Mouse (Mus musculus) midbrain, embryonic 14.5 days (tissue): ENCODE results near the gene Ext2. TPM values are rescaled to one million over a fixed set of nuclear protein-coding genes. Genes with fewer than 3 reads are reported as not detected.

Experiments used
- ATAC-seq: fragments of 200-750 bp; cut with Nextera tagmentation; 2 replicates; pipeline ENCODE4 v1.8.0; 2017; ENCODE audit warnings: moderate number of reproducible peaks, moderate library complexity; ENCODE audit not compliant: low FRiP score, low TSS enrichment
- DNase-seq: peaks from one replicate; pipeline ENCODE4 v3.0.0-alpha.2; 2015
- H3K27ac ChIP-seq: fragments of 300-500 bp; sonication (generic); replicated peaks from 2 replicates; pipeline ENCODE4 v1.5.1; 2014; ENCODE audit warnings: mild to moderate bottlenecking, low read depth, low read length, moderate library complexity
- H3K27me3 ChIP-seq: fragments of 300-500 bp; sonication (generic); 2 replicates; pipeline ENCODE4 v1.6.1; 2014; ENCODE audit warnings: low read length, control low read depth, mixed read lengths; ENCODE audit not compliant: control insufficient read depth, insufficient read depth
- H3K36me3 ChIP-seq: fragments of 300-500 bp; sonication (generic); 2 replicates; pipeline ENCODE4 v1.6.1; 2014; ENCODE audit warnings: low read length, control low read depth; ENCODE audit not compliant: control insufficient read depth, insufficient read depth
- H3K4me1 ChIP-seq: fragments of 300-500 bp; sonication (generic); 2 replicates; pipeline ENCODE4 v1.6.1; 2014; ENCODE audit warnings: mild to moderate bottlenecking, antibody characterized with exemption, low read length, control low read depth; ENCODE audit not compliant: control insufficient read depth, insufficient read depth
- H3K4me2 ChIP-seq: fragments of 300-500 bp; sonication (generic); 2 replicates; pipeline ENCODE4 v1.6.1; 2014; ENCODE audit warnings: mild to moderate bottlenecking, low read length, moderate library complexity
- H3K4me3 ChIP-seq: fragments of 300-500 bp; sonication (generic); replicated peaks from 2 replicates; pipeline ENCODE4 v1.5.1; 2014; ENCODE audit warnings: low read depth, low read length
- H3K9ac ChIP-seq: fragments of 300-500 bp; sonication (generic); replicated peaks from 2 replicates; pipeline ENCODE4 v1.6.1; 2014; ENCODE audit warnings: mild to moderate bottlenecking, low read length, moderate library complexity
- H3K9me3 ChIP-seq: fragments of 300-500 bp; sonication (generic); 2 replicates; pipeline ENCODE4 v1.6.1; 2016; ENCODE audit warnings: low read length, control low read depth, mixed read lengths; ENCODE audit not compliant: control insufficient read depth
- WGBS: fragments of 180-500 bp; shearing (Covaris S2); extraction: QIAGEN DNeasy Blood & Tissue Kit; methylation state at CpG from one replicate; pipeline ENCODE4 v1.1.7; 2014; 5-methylcytosine and 5-hydroxymethylcytosine counted together
- polyA plus RNA-seq: library from polyadenylated mRNA; unstranded; fragments of >200 nt; fragmentation: Nextera tagmentation; extraction: Ambion mirVana; gene quantifications from 2 replicates; pipeline ENCODE4 v1.2.1, GENCODE M21; 2014

The Ext2 gene
- polyA plus RNA-seq, 1 experiment from 2014 or later, result 69.9 TPM

- Histone ChIP-seq H3K36me3 (no peaks in the 10 kb centered on the region), H3K27ac (no peak overlapping the region), H3K9me3 (no peaks in the 10 kb centered on the region), H3K4me3 (no peak overlapping the region), H3K4me1 (peaks cover 11% of the 10 kb centered on the region), H3K9ac (no peak overlapping the region), H3K4me2 (no peak overlapping the region), H3K27me3 (peaks cover 93% of the 10 kb centered on the region)
- DNase-seq (peak; percentile 17), ATAC-seq (no peak)
- 6% methylated on average over 10 of the region's 10 CpGs for WGBS
Measured at GRCm38 (mm10) chr2:93645197-93645596, 177.2 kb downstream of the Ext2 start.

GRCm38 (mm10) chr2:93644731-93645130, 177.6 kb downstream of the Ext2 start:
- no peak overlapping the region for H3K4me3 ChIP-seq
- no peak overlapping the region for H3K4me2 ChIP-seq
- WGBS, result 10% methylated on average over 6 of the region's 6 CpGs
- DNase-seq, result no peak
- H3K9me3 ChIP-seq, result no peaks in the 10 kb centered on the region
- H3K9ac ChIP-seq, result no peak overlapping the region
- H3K4me1 ChIP-seq, result peaks cover 11% of the 10 kb centered on the region
- H3K27ac ChIP-seq, result no peak overlapping the region
- ATAC-seq, result no peak
- no peaks in the 10 kb centered on the region for H3K36me3 ChIP-seq
- peaks cover 94% of the 10 kb centered on the region for H3K27me3 ChIP-seq

- 12% methylated on average over 4 of the region's 4 CpGs for WGBS
- Histone ChIP-seq H3K36me3 (no peaks in the 10 kb centered on the region), H3K4me1 (peaks cover 11% of the 10 kb centered on the region), H3K4me3 (no peak overlapping the region), H3K27ac (no peak overlapping the region), H3K4me2 (no peak overlapping the region), H3K27me3 (peaks cover 94% of the 10 kb centered on the region), H3K9me3 (no peaks in the 10 kb centered on the region), H3K9ac (no peak overlapping the region)
- DNase-seq (no peak), ATAC-seq (no peak)
Measured at GRCm38 (mm10) chr2:93644234-93644633, 178.1 kb downstream of the Ext2 start.

GRCm38 (mm10) chr2:93643403-93643780, 179.0 kb downstream of the Ext2 start:
- peaks cover 91% of the 10 kb centered on the region for H3K27me3 ChIP-seq
- no peak overlapping the region; the same call in 1 of the 2 replicates for H3K9ac ChIP-seq
- peak overlapping the region; percentile 28 for H3K4me3 ChIP-seq
- DNase-seq, result peak; percentile 49
- peak overlapping the region; percentile 51 for H3K4me2 ChIP-seq
- H3K36me3 ChIP-seq, result no peaks in the 10 kb centered on the region
- no peak for ATAC-seq
- H3K9me3 ChIP-seq, result no peaks in the 10 kb centered on the region
- H3K27ac ChIP-seq, result no peak overlapping the region
- peaks cover 11% of the 10 kb centered on the region for H3K4me1 ChIP-seq
- 2% methylated on average over 28 of the region's 28 CpGs for WGBS

- no peak for DNase-seq
- Histone ChIP-seq H3K4me3 (no peak overlapping the region), H3K36me3 (no peaks in the 10 kb centered on the region), H3K27ac (no peak overlapping the region), H3K9ac (no peak overlapping the region), H3K4me1 (no peaks in the 10 kb centered on the region), H3K9me3 (no peaks in the 10 kb centered on the region), H3K4me2 (no peak overlapping the region), H3K27me3 (peaks cover 36% of the 10 kb centered on the region)
- WGBS, result 93% methylated on average over 4 of the region's 4 CpGs
- ATAC-seq, result no peak
Measured at GRCm38 (mm10) chr2:93634609-93635008, 187.8 kb downstream of the Ext2 start.

GRCm38 (mm10) chr2:93624665-93625408, 197.5 kb downstream of the Ext2 start:
- WGBS, result 76% methylated on average over 13 of the region's 13 CpGs
- Histone ChIP-seq H3K9me3 (no peaks in the 10 kb centered on the region), H3K4me1 (no peaks in the 10 kb centered on the region), H3K9ac (no peak overlapping the region), H3K27ac (no peak overlapping the region), H3K36me3 (no peaks in the 10 kb centered on the region), H3K4me3 (no peak overlapping the region), H3K27me3 (no peaks in the 10 kb centered on the region), H3K4me2 (no peak overlapping the region)
- DNase-seq, result no peak
- no peak for ATAC-seq

GRCm38 (mm10) chr2:93619208-93619849, 203.0 kb downstream of the Ext2 start:
- no peak overlapping the region for H3K9ac ChIP-seq
- ATAC-seq (no peak), DNase-seq (no peak)
- H3K4me2 ChIP-seq, result no peak overlapping the region
- H3K27ac ChIP-seq, result no peak overlapping the region
- peaks cover 6% of the 10 kb centered on the region; the same call in 1 of the 2 replicates for H3K27me3 ChIP-seq
- no peak overlapping the region for H3K4me3 ChIP-seq
- WGBS, result 31% methylated on average over 5 of the region's 5 CpGs
- 0 out of 2 replicates have a peak, but pooled peaks cover 3% of the 10 kb centered on the region for H3K4me1 ChIP-seq
- no peaks in the 10 kb centered on the region for H3K9me3 ChIP-seq
- H3K36me3 ChIP-seq, result no peaks in the 10 kb centered on the region

GRCm38 (mm10) chr2:93618447-93619199, 203.7 kb downstream of the Ext2 start:
- Histone ChIP-seq H3K9me3 (no peaks in the 10 kb centered on the region), H3K27me3 (peaks cover 6% of the 10 kb centered on the region; the same call in 1 of the 2 replicates), H3K9ac (no peak overlapping the region), H3K4me2 (no peak overlapping the region), H3K4me3 (no peak overlapping the region), H3K4me1 (0 out of 2 replicates have a peak, but pooled peaks cover 3% of the 10 kb centered on the region), H3K36me3 (no peaks in the 10 kb centered on the region), H3K27ac (no peak overlapping the region)
- ATAC-seq, result no peak
- peak; percentile 60 for DNase-seq
- 28% methylated on average over 19 of the region's 19 CpGs for WGBS
